Mouse (Mus musculus) CH12.LX (cell line): Measurements from ENCODE around the gene Acsbg2.

Experiments
- BHLHE40 ChIP-seq: IDR thresholded peaks from 2 replicates; pipeline ENCODE4 v1.6.1; 2011; ENCODE audit warnings: mild to moderate bottlenecking, low read depth, low read length, improper control_type of control experiment
- CHD1 ChIP-seq: IDR thresholded peaks from 2 replicates; pipeline ENCODE4 v1.6.1; 2012; ENCODE audit warnings: low read depth, low read length, improper control_type of control experiment, inconsistent platforms
- KAT2A ChIP-seq: IDR thresholded peaks from 2 replicates; pipeline ENCODE4 v1.6.1; 2012; ENCODE audit warnings: low read length, improper control_type of control experiment, inconsistent platforms; ENCODE audit not compliant: insufficient replicate concordance
- MAX ChIP-seq: IDR thresholded peaks from 2 replicates; pipeline ENCODE4 v1.6.1; 2011; ENCODE audit warnings: low read length, improper control_type of control experiment
- MEF2A ChIP-seq: IDR thresholded peaks from 2 replicates; pipeline ENCODE4 v1.6.1; 2014; ENCODE audit warnings: low read depth, mild to moderate bottlenecking, inconsistent platforms, low read length, improper control_type of control experiment, borderline replicate concordance
- POLR2A ChIP-seq: IDR thresholded peaks from 2 replicates; pipeline ENCODE4 v1.6.1; 2011; ENCODE audit warnings: low read depth, mild to moderate bottlenecking, improper control_type of control experiment, low read length
- SMC3 ChIP-seq: IDR thresholded peaks from 2 replicates; pipeline ENCODE4 v1.6.1; 2011; ENCODE audit warnings: low read depth, low read length, improper control_type of control experiment

DNA sequence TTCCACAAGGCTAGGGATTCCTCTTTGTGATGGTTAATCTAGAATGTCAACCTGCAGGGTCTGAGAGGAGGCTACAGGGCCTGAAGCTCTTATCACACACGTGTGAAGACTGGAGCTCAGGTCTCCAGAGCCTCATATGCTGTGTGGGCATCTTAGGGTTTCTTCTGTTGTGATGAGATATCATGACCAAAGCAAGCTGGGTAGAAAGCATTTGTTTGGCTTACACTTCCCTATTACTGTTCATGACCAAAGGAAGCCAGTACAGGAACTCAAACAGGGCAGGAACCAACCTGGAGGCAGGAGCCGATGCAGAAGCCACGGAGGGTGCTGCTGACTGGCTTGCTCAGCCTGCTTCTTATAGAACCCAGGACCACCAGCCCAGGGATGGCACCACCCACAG lies 18.8 kb downstream of the Acsbg2 start:
- TF ChIP-seq SMC3 = no peak
- no peak for TF ChIP-seq MEF2A
- TF ChIP-seq CHD1 = no peak
- TF ChIP-seq MAX = no peak
- TF ChIP-seq POLR2A = no peak
- TF ChIP-seq KAT2A = no peak
- no peak for TF ChIP-seq BHLHE40
